Comparison of ENCODE assay signal across 8 mouse cellular contexts in genomic region chr16:46010906-46011220, GRCm38 (mm10). TPM values are rescaled to one million over a fixed set of nuclear protein-coding genes. Genes with fewer than 3 reads are reported as not detected.
A peak's percentile ranks its signal among the peaks of the same experiment; 100 is the strongest.
DNase-seq lines count a peak whose midpoint lies in the region; ATAC-seq and TF ChIP-seq lines count a peak whose summit lies in the region.

No protein-coding gene starts in this region.

- H3K4me2 ChIP-seq in lung, embryonic 14.5 days = peak overlapping the region; percentile 96

- ATAC-seq in lung, embryonic 14.5 days (ENCODE audit: insufficient read depth) = no peak
- ATAC-seq in neutrophil, adult 5-6 weeks (ENCODE audit: extremely low read depth, insufficient number of reproducible peaks, low FRiP score, poor library complexity, severe bottlenecking) = peak; percentile 8; the same call in 1 of the 2 replicates

- no peaks in the 10 kb centered on the region for H3K36me3 ChIP-seq in forebrain, embryonic 10.5 days (replicated peaks)
- H3K36me3 ChIP-seq in lung, embryonic 14.5 days (ENCODE audit: insufficient read depth) = no peaks in the 10 kb centered on the region

- 14% methylated on average over 5 of the region's 5 CpGs for WGBS in forebrain, embryonic 10.5 days
- WGBS in lung, embryonic 14.5 days = 11% methylated on average over 5 of the region's 5 CpGs

- peak; percentile 7 for DNase-seq in urinary bladder, postnatal 14 days (ENCODE audit: low spot score)
- DNase-seq in urinary bladder, postnatal 4 days (ENCODE audit: low spot score in 2 of 2) = no peak
- DNase-seq in forebrain, embryonic 10.5 days (ENCODE audit: extremely low spot score, low spot score) = no peak
- peak; percentile 68 for DNase-seq in kidney, adult 18-20 months
- DNase-seq in lung, embryonic 14.5 days = peak; percentile 44
- no peak for DNase-seq in frontal cortex, postnatal 25 days (ENCODE audit: low spot score in 2 of 2)
- no peak for DNase-seq in MN1 (ENCODE audit: low spot score)

- TF ChIP-seq CTCF in lung, embryonic 14.5 days (IDR thresholded peaks at IDR 0.05; ENCODE audit: low read depth) = no peak

- no peaks in the 10 kb centered on the region for H3K9me3 ChIP-seq in forebrain, embryonic 10.5 days
- H3K9me3 ChIP-seq in lung, embryonic 14.5 days (ENCODE audit: low read depth, low read length) = no peaks in the 10 kb centered on the region

- peak overlapping the region; percentile 84 for H3K27ac ChIP-seq in forebrain, embryonic 10.5 days
- H3K27ac ChIP-seq in lung, embryonic 14.5 days (ENCODE audit: low read depth) = peak overlapping the region; percentile 21

- H3K9ac ChIP-seq in lung, embryonic 14.5 days = peak overlapping the region; percentile 65

- peaks cover 25% of the 10 kb centered on the region for H3K4me1 ChIP-seq in forebrain, embryonic 10.5 days
- H3K4me1 ChIP-seq in lung, embryonic 14.5 days (ENCODE audit: insufficient read depth) = 0 out of 2 replicates have a peak, but pooled peaks cover 3% of the 10 kb centered on the region

- peak overlapping the region; percentile 61 for H3K4me3 ChIP-seq in forebrain, embryonic 10.5 days
- peak overlapping the region; percentile 58 for H3K4me3 ChIP-seq in lung, embryonic 14.5 days (ENCODE audit: low read depth, low read length)

- H3K27me3 ChIP-seq in forebrain, embryonic 10.5 days (ENCODE audit: poor library complexity, severe bottlenecking) = no peaks in the 10 kb centered on the region; the same call in 1 of the 2 replicates
- H3K27me3 ChIP-seq in lung, embryonic 14.5 days (ENCODE audit: insufficient read depth, low read length) = no peaks in the 10 kb centered on the region

RNA-seq across cellular contexts. Expression of gene Plcxd2, which starts 0.8 kb away (rescaled TPM):
- 3.4 and 4.4 TPM in 2 replicates for polyA plus RNA-seq in forebrain, embryonic 10.5 days (2016; fragmentation: Nextera tagmentation; extraction: Ambion mirVana)
- 0.78 TPM in 2 replicates for polyA plus RNA-seq in lung, embryonic 14.5 days (2014; fragmentation: Nextera tagmentation; extraction: Ambion mirVana)
- 8.3 and 10.5 TPM in 2 replicates for total RNA-seq in neutrophil, adult 5-6 weeks (2017)

RNA-seq across cellular contexts. Expression of gene Phldb2, which starts 57.5 kb away (rescaled TPM):
- polyA plus RNA-seq in forebrain, embryonic 10.5 days (2016; fragmentation: Nextera tagmentation; extraction: Ambion mirVana) = 28.0 and 28.3 TPM in 2 replicates
- 47.3 and 48.0 TPM in 2 replicates for polyA plus RNA-seq in lung, embryonic 14.5 days (2014; fragmentation: Nextera tagmentation; extraction: Ambion mirVana)
- not detected in 2 replicates for total RNA-seq in neutrophil, adult 5-6 weeks (2017)

Comparison
In these comparisons a context has a peak if more than half of its experiments do, and no peak if none do; other contexts are left out.
1. DNase-seq: peak in urinary bladder, postnatal 14 days (single experiment), kidney, adult 18-20 months (single experiment) and lung, embryonic 14.5 days (single experiment); none in urinary bladder, postnatal 4 days (0 of 2), forebrain, embryonic 10.5 days (single experiment), frontal cortex, postnatal 25 days (0 of 2) and MN1 (single experiment).